Mouse (Mus musculus): ENCODE results near the gene Klhl29. TPM values are rescaled to one million over a fixed set of nuclear protein-coding genes. Genes with fewer than 3 reads are reported as not detected.

Gene Klhl29
- polyA plus RNA-seq, 1 experiment, result 6.1 TPM

DNA sequence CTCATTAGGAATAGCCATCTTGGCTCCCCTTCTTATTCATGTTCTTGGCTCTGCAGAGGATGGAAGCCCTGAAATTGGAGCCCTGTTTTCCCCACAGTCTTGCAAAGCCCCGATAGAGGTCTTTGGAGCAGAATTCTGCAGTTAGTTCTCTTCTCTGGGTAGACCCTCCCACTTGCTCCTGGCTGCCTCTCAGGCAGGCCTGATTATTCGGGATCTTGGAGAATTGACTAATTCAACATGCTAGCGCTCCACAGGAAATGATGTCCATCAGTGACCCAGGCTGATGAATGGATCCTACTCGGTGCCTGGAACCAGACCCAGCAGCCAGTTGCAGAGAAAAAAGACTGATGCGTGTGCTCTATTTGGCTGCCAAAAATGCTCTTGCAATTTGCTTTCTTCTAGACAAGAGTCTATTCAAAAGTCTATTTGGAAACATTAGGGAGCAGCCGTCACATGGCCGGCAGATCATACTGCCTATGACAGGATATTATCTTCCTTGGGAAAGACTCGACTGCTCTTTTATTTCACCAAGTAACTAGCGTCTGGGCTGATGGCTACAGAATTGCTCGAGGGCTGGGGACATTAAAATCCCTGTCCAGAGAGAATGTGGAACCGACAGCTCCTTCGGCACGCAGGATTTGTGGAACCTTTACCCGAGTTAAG lies 155.4 kb downstream of the Klhl29 start:
- no peak overlapping the region for H3K4me3 ChIP-seq (ENCODE audit: insufficient read depth, low read length)
- no peak for TF ChIP-seq CTCF (IDR thresholded peaks at IDR 0.05; ENCODE audit: borderline replicate concordance, insufficient read depth, low read length)
- TF ChIP-seq POLR2A (IDR thresholded peaks at IDR 0.05; ENCODE audit: low read depth, low read length), result no peak
- no peak overlapping the region for H3K27ac ChIP-seq (ENCODE audit: insufficient read depth, low read length)
- no peaks in the 10 kb centered on the region; the same call in 1 of the 2 replicates for H3K4me1 ChIP-seq (ENCODE audit: control insufficient read depth, insufficient read depth, low read length)

- Histone ChIP-seq H3K27ac (ENCODE audit: insufficient read depth, low read length) (no peak overlapping the region), H3K4me3 (ENCODE audit: insufficient read depth, low read length) (no peak overlapping the region), H3K4me1 (ENCODE audit: control insufficient read depth, insufficient read depth, low read length) (peaks cover 6% of the 10 kb centered on the region)
- TF ChIP-seq POLR2A (IDR thresholded peaks at IDR 0.05; ENCODE audit: low read depth, low read length), result no peak
- no peak for TF ChIP-seq CTCF (IDR thresholded peaks at IDR 0.05; ENCODE audit: borderline replicate concordance, insufficient read depth, low read length)
Observed at GRCm38 (mm10) chr12:5215836-5216747, 159.4 kb downstream of the Klhl29 start.

DNA sequence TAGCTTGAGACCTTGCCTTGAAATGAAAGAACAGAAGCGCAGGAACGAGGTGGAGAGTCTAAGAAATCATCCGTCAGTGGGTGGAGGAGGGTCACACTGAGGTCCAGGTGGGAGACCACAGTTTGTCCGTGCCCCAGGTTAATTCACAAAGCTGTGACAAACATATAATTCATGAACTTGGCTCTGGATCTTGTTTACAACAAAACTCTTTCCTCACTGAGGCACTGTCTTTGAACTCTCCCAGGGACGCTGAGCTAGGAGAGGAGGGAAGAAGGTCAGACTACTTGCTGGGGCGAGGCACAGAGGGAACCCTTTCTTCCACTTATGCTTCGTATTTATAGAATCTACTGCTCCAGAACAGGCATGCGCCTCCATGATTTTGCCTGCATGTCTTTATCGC lies 161.2 kb downstream of the Klhl29 start:
- Histone ChIP-seq H3K27ac (ENCODE audit: insufficient read depth, low read length) (no peak overlapping the region), H3K4me3 (ENCODE audit: insufficient read depth, low read length) (no peak overlapping the region), H3K4me1 (ENCODE audit: control insufficient read depth, insufficient read depth, low read length) (peaks cover 6% of the 10 kb centered on the region)
- TF ChIP-seq CTCF (IDR thresholded peaks at IDR 0.05; ENCODE audit: borderline replicate concordance, insufficient read depth, low read length) (no peak), POLR2A (IDR thresholded peaks at IDR 0.05; ENCODE audit: low read depth, low read length) (no peak)

- TF ChIP-seq POLR2A (IDR thresholded peaks at IDR 0.05; ENCODE audit: low read depth, low read length), result no peak
- no peak for TF ChIP-seq CTCF (IDR thresholded peaks at IDR 0.05; ENCODE audit: borderline replicate concordance, insufficient read depth, low read length)
- Histone ChIP-seq H3K27ac (ENCODE audit: insufficient read depth, low read length) (no peak overlapping the region), H3K4me3 (ENCODE audit: insufficient read depth, low read length) (no peak overlapping the region), H3K4me1 (ENCODE audit: control insufficient read depth, insufficient read depth, low read length) (peaks cover 6% of the 10 kb centered on the region; the same call in 1 of the 2 replicates)
Observed at GRCm38 (mm10) chr12:5213339-5214104, 162.0 kb downstream of the Klhl29 start.

- H3K27ac ChIP-seq (ENCODE audit: insufficient read depth, low read length), result no peak overlapping the region
- no peak overlapping the region for H3K4me3 ChIP-seq (ENCODE audit: insufficient read depth, low read length)
- H3K4me1 ChIP-seq (ENCODE audit: control insufficient read depth, insufficient read depth, low read length), result peaks cover 13% of the 10 kb centered on the region
- no peak for TF ChIP-seq CTCF (IDR thresholded peaks at IDR 0.05; ENCODE audit: borderline replicate concordance, insufficient read depth, low read length)
- TF ChIP-seq POLR2A (IDR thresholded peaks at IDR 0.05; ENCODE audit: low read depth, low read length), result no peak
Observed at GRCm38 (mm10) chr12:5211884-5212283, 163.6 kb downstream of the Klhl29 start.

DNA sequence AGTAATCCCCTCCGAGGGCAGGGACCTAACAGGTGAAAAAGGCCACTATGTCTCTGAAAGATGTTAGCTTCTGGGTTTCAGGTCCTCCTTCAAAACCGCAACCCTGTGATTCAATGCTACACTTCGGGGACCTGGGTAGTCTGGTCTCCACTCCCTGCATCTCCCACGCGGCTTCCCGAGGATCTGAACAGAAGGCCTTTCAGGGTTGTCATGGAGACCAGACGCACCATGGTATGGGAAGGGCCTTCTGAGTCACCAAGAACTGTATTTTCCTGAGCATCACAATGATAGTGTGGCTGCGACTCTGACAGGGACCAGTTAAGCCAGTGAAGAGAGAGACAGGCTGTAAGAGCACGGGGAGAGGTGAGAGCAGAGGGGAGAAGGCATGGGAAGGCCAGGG lies 164.7 kb downstream of the Klhl29 start:
- Histone ChIP-seq H3K4me3 (ENCODE audit: insufficient read depth, low read length) (no peak overlapping the region), H3K4me1 (ENCODE audit: control insufficient read depth, insufficient read depth, low read length) (peaks cover 13% of the 10 kb centered on the region), H3K27ac (ENCODE audit: insufficient read depth, low read length) (no peak overlapping the region)
- TF ChIP-seq CTCF (IDR thresholded peaks at IDR 0.05; ENCODE audit: borderline replicate concordance, insufficient read depth, low read length) (no peak), POLR2A (IDR thresholded peaks at IDR 0.05; ENCODE audit: low read depth, low read length) (no peak)

GRCm38 (mm10) chr12:5207941-5208905 lies 167.3 kb downstream of the Klhl29 start:
- no peak overlapping the region for H3K4me3 ChIP-seq (ENCODE audit: insufficient read depth, low read length)
- H3K4me1 ChIP-seq (ENCODE audit: control insufficient read depth, insufficient read depth, low read length), result peaks cover 11% of the 10 kb centered on the region
- H3K27ac ChIP-seq (ENCODE audit: insufficient read depth, low read length), result no peak overlapping the region
- TF ChIP-seq CTCF (IDR thresholded peaks at IDR 0.05; ENCODE audit: borderline replicate concordance, insufficient read depth, low read length) (no peak), POLR2A (IDR thresholded peaks at IDR 0.05; ENCODE audit: low read depth, low read length) (no peak)

- no peak for TF ChIP-seq CTCF (IDR thresholded peaks at IDR 0.05; ENCODE audit: borderline replicate concordance, insufficient read depth, low read length)
- no peak for TF ChIP-seq POLR2A (IDR thresholded peaks at IDR 0.05; ENCODE audit: low read depth, low read length)
- no peak overlapping the region for H3K27ac ChIP-seq (ENCODE audit: insufficient read depth, low read length)
- H3K4me3 ChIP-seq (ENCODE audit: insufficient read depth, low read length), result no peak overlapping the region
- H3K4me1 ChIP-seq (ENCODE audit: control insufficient read depth, insufficient read depth, low read length), result peaks cover 7% of the 10 kb centered on the region
Observed at GRCm38 (mm10) chr12:5207172-5207571, 168.3 kb downstream of the Klhl29 start.
